9 mouse cellular contexts compared by ENCODE assay signal in the genomic region with DNA sequence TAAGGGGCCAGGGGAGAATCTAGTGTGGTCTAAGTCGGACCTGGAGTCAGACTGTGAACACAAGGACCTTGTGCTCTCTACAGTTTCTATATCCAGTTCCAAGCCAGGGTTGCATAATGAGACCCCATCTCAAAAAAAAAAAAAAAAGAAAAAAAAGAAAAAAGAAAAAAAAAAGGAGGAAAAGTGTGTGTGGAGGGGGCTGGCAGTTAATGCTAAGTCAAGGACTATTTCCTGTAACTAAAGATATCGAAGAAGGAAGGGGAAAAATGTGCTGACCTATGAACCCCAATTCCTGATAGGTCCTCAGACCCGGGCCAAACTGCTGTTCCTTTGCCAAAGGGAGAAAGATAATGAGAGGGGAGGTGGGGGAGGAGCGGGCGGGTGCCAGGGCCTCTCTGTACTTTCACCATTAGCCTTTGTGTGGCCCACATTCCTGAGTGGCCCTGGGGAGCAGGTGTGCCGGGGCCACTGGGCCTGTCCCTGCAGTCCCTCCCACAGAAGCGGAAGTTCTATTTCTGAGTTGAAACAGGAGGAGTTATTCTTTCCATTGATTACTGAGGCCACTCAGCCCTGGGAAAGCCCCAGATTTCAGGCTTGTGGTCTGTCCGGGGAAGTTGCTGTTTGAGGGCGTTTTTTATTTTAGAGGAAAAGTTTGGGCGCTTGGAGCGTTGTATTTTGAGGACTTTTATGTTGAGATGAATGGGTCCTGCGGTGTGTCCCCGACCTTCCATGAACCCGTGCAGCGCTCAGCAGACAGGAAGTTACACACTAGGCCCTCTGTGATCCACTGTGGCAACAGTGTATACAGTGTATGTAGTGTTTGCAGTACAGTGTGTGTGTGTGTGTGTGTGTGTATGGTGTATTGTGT. TPM values are rescaled to one million over a fixed set of nuclear protein-coding genes. Genes with fewer than 3 reads are reported as not detected.
DNase-seq lines count a peak whose midpoint lies in the region; ATAC-seq and TF ChIP-seq lines count a peak whose summit lies in the region.
"Had no signal": no experiment of that assay in that cellular context is flagged by ENCODE, and none has a peak within 500 bp of the region (broad histone marks: within the 10 kb centered on the region; RNA-seq: fewer than 3 reads in every experiment).

No protein-coding gene starts in this region.

- intact Hi-C loops in left cerebral cortex, postnatal 4 days (cut with DNase I), result no loop called here

- no peak for TF ChIP-seq POLR2A in testis, adult 2 months (IDR thresholded peaks at IDR 0.05; ENCODE audit: control insufficient read depth, low read depth, low read length)

- TF ChIP-seq CTCF in testis, adult 2 months (IDR thresholded peaks at IDR 0.05; ENCODE audit: control insufficient read depth, insufficient read depth, insufficient replicate concordance, low read depth, low read length), result no peak

- H3K4me3 ChIP-seq in embryonic facial prominence, embryonic 15.5 days (replicated peaks), result no peak overlapping the region
- no peak overlapping the region for H3K4me3 ChIP-seq in testis, adult 2 months (ENCODE audit: control insufficient read depth, low read depth, low read length)

- DNase-seq in urinary bladder, postnatal 14 days (ENCODE audit: low spot score), result peak; percentile 31
- DNase-seq in urinary bladder, postnatal 10 days (ENCODE audit: low spot score), result no peak
- DNase-seq in kidney, adult 9 months, result peak; percentile 61
- DNase-seq in lung, postnatal 10 days, result peak; percentile 46
- no peak for DNase-seq in urinary bladder, postnatal 25 days (ENCODE audit: low spot score)
- no peak for DNase-seq in left cerebral cortex, postnatal 4 days

- 24% methylated on average over 15 of the region's 15 CpGs for WGBS in embryonic facial prominence, embryonic 15.5 days

- no peaks in the 10 kb centered on the region for H3K36me3 ChIP-seq in embryonic facial prominence, embryonic 15.5 days
- H3K36me3 ChIP-seq in testis, adult 2 months (ENCODE audit: control insufficient read depth, insufficient read depth, low read length), result no peaks in the 10 kb centered on the region

- no peaks in the 10 kb centered on the region for H3K27me3 ChIP-seq in embryonic facial prominence, embryonic 15.5 days
- H3K27me3 ChIP-seq in testis, adult 2 months (ENCODE audit: control insufficient read depth, insufficient read depth, low read length), result no peaks in the 10 kb centered on the region

- peaks cover 6% of the 10 kb centered on the region for H3K4me1 ChIP-seq in embryonic facial prominence, embryonic 15.5 days
- peaks cover 4% of the 10 kb centered on the region for H3K4me1 ChIP-seq in testis, adult 2 months (ENCODE audit: control insufficient read depth, insufficient read depth, low read length)

- H3K9ac ChIP-seq in embryonic facial prominence, embryonic 15.5 days, result no peak overlapping the region

- no peak overlapping the region for H3K4me2 ChIP-seq in embryonic facial prominence, embryonic 15.5 days (replicated peaks)

- H3K9me3 ChIP-seq in embryonic facial prominence, embryonic 15.5 days (replicated peaks), result no peaks in the 10 kb centered on the region

- ATAC-seq in embryonic facial prominence, embryonic 15.5 days (ENCODE audit: insufficient number of reproducible peaks, low FRiP score, low TSS enrichment, low read depth), result peak; percentile 71

- peak overlapping the region; percentile 71; the same call in 1 of the 2 replicates for H3K27ac ChIP-seq in embryonic facial prominence, embryonic 15.5 days (replicated peaks)
- peak overlapping the region; percentile 2 for H3K27ac ChIP-seq in testis, adult 2 months (ENCODE audit: control insufficient read depth, insufficient read depth, low read depth, low read length)

RNA-seq across cellular contexts. Expression of gene Tatdn2, which starts 28.3 kb away (rescaled TPM):
- polyA plus RNA-seq in embryonic facial prominence, embryonic 15.5 days (2015; fragmentation: Nextera tagmentation; extraction: Ambion mirVana), result 0.95 and 1.1 TPM in 2 replicates
- polyA plus RNA-seq in testis, adult 2 months (2012; rRNA removed), result 14.2 and 15.9 TPM in 2 replicates
- 10 to 100 TPM; 95.0 to 98.1 TPM for total RNA-seq in left cerebral cortex, postnatal 4 days (2021)

RNA-seq across cellular contexts. Expression of gene Irak2, which starts 30.3 kb away (rescaled TPM):
- polyA plus RNA-seq in embryonic facial prominence, embryonic 15.5 days (2015; fragmentation: Nextera tagmentation; extraction: Ambion mirVana), result 4.0 and 5.8 TPM in 2 replicates
- polyA plus RNA-seq in testis, adult 2 months (2012; rRNA removed), result 2.4 and 3.3 TPM in 2 replicates
- 1 to 10 TPM; 7.9 to 8.1 TPM for total RNA-seq in left cerebral cortex, postnatal 4 days (2021)

RNA-seq across cellular contexts. Expression of gene Vhl, which starts 44.8 kb away (rescaled TPM):
- 43.4 and 47.8 TPM in 2 replicates for polyA plus RNA-seq in embryonic facial prominence, embryonic 15.5 days (2015; fragmentation: Nextera tagmentation; extraction: Ambion mirVana)
- polyA plus RNA-seq in testis, adult 2 months (2012; rRNA removed), result 222 and 254 TPM in 2 replicates
- 10 to 100 TPM; 50.0 to 61.8 TPM for total RNA-seq in left cerebral cortex, postnatal 4 days (2021)

RNA-seq across cellular contexts. Expression of gene Ghrl, which starts 51.2 kb away (rescaled TPM):
- polyA plus RNA-seq in embryonic facial prominence, embryonic 15.5 days (2015; fragmentation: Nextera tagmentation; extraction: Ambion mirVana), result 0.24 TPM in 1 of 2 replicates, not detected in the other
- 108 and 119 TPM in 2 replicates for polyA plus RNA-seq in testis, adult 2 months (2012; rRNA removed)
- total RNA-seq in left cerebral cortex, postnatal 4 days (2021), result not detected
- polyA plus RNA-seq: gonadal fat pad, adult 2 months had no signal

Comparison
In these comparisons a context has a peak if more than half of its experiments do, and no peak if none do; other contexts are left out.
1. DNase-seq: peak in urinary bladder, postnatal 14 days (single experiment), kidney, adult 9 months (single experiment) and lung, postnatal 10 days (single experiment); none in urinary bladder, postnatal 10 days (single experiment), urinary bladder, postnatal 25 days (single experiment) and left cerebral cortex, postnatal 4 days (single experiment).